Mouse (Mus musculus) limb, embryonic 12.5 days (tissue): Measurements from ENCODE around the gene Nptxr. TPM values are rescaled to one million over a fixed set of nuclear protein-coding genes. Genes with fewer than 3 reads are reported as not detected.
"Not testable (repeated sequence)": the region's sequence is repeated elsewhere in the genome, so short reads cannot be mapped to it uniquely, and the experiment has no call there.

ENCODE experiments used
- ATAC-seq: fragments of 200-750 bp; cut with Nextera tagmentation; 2 replicates; pipeline ENCODE4 v1.8.0; 2017; ENCODE audit warnings: low read depth, moderate TSS enrichment; ENCODE audit not compliant: insufficient number of reproducible peaks, insufficient read depth, low FRiP score, low TSS enrichment
- H3K27ac ChIP-seq: fragments of 300-500 bp; sonication (generic); 2 replicates; pipeline ENCODE4 v1.5.1; 2016; ENCODE audit warnings: mild to moderate bottlenecking, moderate library complexity
- H3K27me3 ChIP-seq: fragments of 300-500 bp; sonication (generic); 2 replicates; pipeline ENCODE4 v1.6.1; 2016; ENCODE audit warnings: mild to moderate bottlenecking, moderate library complexity
- H3K36me3 ChIP-seq: fragments of 300-500 bp; sonication (generic); 2 replicates; pipeline ENCODE4 v1.6.1; 2016; ENCODE audit warnings: mild to moderate bottlenecking, moderate library complexity
- H3K4me1 ChIP-seq: fragments of 300-500 bp; sonication (generic); replicated peaks from 2 replicates; pipeline ENCODE4 v1.6.1; 2016
- H3K4me2 ChIP-seq: fragments of 300-500 bp; sonication (generic); 2 replicates; pipeline ENCODE4 v1.6.1; 2016; ENCODE audit warnings: mild to moderate bottlenecking, moderate library complexity
- H3K4me3 ChIP-seq: fragments of 300-500 bp; sonication (generic); replicated peaks from 2 replicates; pipeline ENCODE4 v1.5.1; 2016; ENCODE audit warnings: mild to moderate bottlenecking
- H3K9ac ChIP-seq: fragments of 300-500 bp; sonication (generic); replicated peaks from 2 replicates; pipeline ENCODE4 v1.6.1; 2016; ENCODE audit warnings: mild to moderate bottlenecking, moderate library complexity
- H3K9me3 ChIP-seq: fragments of 300-500 bp; sonication (generic); 2 replicates; pipeline ENCODE4 v1.6.1; 2016; ENCODE audit warnings: mild to moderate bottlenecking, moderate library complexity
- WGBS: fragments of 180-500 bp; shearing (Covaris S2); methylation state at CpG from one replicate; pipeline ENCODE4 v1.1.7; 2016; 5-methylcytosine and 5-hydroxymethylcytosine counted together
- polyA plus RNA-seq: library from polyadenylated mRNA; unstranded; fragments of >200 nt; fragmentation: Nextera tagmentation; extraction: Ambion mirVana; gene quantifications from 2 replicates; pipeline ENCODE4 v1.2.1, GENCODE M21; 2016

Nptxr gene
- polyA plus RNA-seq, 1 experiment from 2014 or later = 2.0 TPM

DNA sequence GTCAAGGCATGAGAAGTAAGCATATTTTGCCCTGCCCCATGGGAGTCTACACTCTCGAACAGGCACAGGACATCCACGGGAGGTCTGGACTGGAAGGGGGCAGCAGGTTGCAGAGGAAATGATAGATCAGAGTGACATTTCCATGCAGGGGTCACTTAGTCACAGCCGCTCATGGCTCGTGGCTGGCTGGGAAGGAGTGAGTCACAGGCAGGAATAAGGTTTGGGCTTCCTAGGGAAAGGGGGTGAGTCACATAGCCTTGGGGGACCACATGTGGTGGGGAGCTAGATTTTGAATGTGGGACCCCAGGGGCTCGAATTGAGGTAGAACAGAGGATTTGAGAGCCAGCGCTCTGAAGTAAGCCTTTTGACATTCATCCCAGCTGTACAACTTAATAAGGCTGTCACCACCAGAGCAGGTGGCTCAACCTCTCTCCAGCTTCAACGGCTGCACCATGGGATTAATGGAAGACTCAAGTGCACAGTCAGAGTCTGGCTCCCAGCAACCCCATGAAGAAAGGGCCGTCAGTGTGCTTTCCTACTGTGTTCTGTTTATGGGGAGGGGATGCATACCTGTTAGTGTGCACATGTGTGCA lies 9.2 kb upstream of the Nptxr start:
- H3K4me3 ChIP-seq = no peak overlapping the region
- H3K36me3 ChIP-seq = no peaks in the 10 kb centered on the region
- peaks cover 36% of the 10 kb centered on the region for H3K27me3 ChIP-seq
- H3K4me1 ChIP-seq = no peaks in the 10 kb centered on the region; the same call in 1 of the 2 replicates
- no peak overlapping the region for H3K9ac ChIP-seq
- H3K27ac ChIP-seq = no peak overlapping the region
- H3K9me3 ChIP-seq = 0 out of 2 replicates have a peak, but pooled peaks cover 5% of the 10 kb centered on the region
- no peak overlapping the region for H3K4me2 ChIP-seq
- ATAC-seq = no peak
- 53% methylated on average over 8 of the region's 8 CpGs for WGBS

DNA sequence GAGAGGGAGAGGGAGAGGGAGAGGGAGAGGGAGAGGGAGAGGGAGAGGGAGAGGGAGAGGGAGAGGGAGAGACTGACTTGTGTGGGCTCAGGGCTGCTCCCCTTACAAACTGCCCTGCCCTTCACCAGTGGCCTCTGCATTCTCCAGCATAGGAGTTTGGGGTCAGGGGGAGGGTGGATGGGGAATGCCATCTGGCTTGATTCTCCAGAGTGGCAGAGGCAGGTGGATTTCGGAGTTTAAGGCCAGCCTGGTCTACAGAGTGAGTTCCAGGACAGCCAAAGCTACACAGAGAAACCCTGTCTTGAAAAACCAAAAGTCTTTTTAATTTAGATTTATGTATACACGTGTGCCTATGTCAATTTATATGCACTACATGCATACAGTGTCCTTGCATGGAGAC lies 8.3 kb upstream of the Nptxr start:
- 76% methylated on average over 2 of the region's 2 CpGs for WGBS
- not testable (repeated sequence) for H3K27ac ChIP-seq, H3K9me3 ChIP-seq, H3K4me1 ChIP-seq, H3K4me2 ChIP-seq, H3K9ac ChIP-seq, H3K4me3 ChIP-seq, H3K36me3 ChIP-seq, ATAC-seq
- H3K27me3 ChIP-seq = peaks cover 40% of the 10 kb centered on the region

GRCm38 (mm10) chr15:79810997-79811396 lies 6.4 kb upstream of the Nptxr start:
- H3K27ac ChIP-seq = no peak overlapping the region
- H3K4me2 ChIP-seq = no peak overlapping the region
- H3K27me3 ChIP-seq = peaks cover 58% of the 10 kb centered on the region
- H3K36me3 ChIP-seq = no peaks in the 10 kb centered on the region
- H3K4me3 ChIP-seq = no peak overlapping the region
- no peaks in the 10 kb centered on the region; the same call in 1 of the 2 replicates for H3K4me1 ChIP-seq
- ATAC-seq = no peak
- no peak overlapping the region for H3K9ac ChIP-seq
- 71% methylated on average over 4 of the region's 4 CpGs for WGBS
- no peaks in the 10 kb centered on the region for H3K9me3 ChIP-seq

- no peak overlapping the region for H3K9ac ChIP-seq
- no peak for ATAC-seq
- 63% methylated on average over 3 of the region's 3 CpGs for WGBS
- no peaks in the 10 kb centered on the region; the same call in 1 of the 2 replicates for H3K4me1 ChIP-seq
- no peaks in the 10 kb centered on the region for H3K36me3 ChIP-seq
- no peak overlapping the region for H3K4me3 ChIP-seq
- no peaks in the 10 kb centered on the region for H3K9me3 ChIP-seq
- peaks cover 67% of the 10 kb centered on the region for H3K27me3 ChIP-seq
- H3K4me2 ChIP-seq = no peak overlapping the region
- H3K27ac ChIP-seq = no peak overlapping the region
Observed at GRCm38 (mm10) chr15:79810061-79810460, 5.5 kb upstream of the Nptxr start.

DNA sequence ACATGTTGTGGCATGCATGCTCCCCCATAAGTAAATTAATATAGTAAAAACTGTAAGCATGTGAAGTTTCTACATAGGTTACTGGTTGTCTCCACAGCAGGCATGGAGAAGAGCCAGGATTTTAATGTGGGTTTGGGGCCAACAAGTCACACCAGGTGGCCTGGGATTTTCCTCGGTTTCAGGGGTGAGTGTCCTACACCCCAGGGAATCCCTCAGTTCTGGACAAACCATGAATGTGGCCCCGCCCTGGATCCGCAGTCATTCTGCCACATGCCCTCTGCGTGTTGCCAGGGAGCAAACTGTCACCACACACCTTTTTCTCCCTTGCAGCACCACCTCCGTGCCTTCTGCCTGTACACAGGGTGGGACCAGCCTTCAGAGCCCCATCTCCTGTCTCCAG lies 4.1 kb upstream of the Nptxr start:
- no peak overlapping the region for H3K4me3 ChIP-seq
- peaks cover 8% of the 10 kb centered on the region for H3K4me1 ChIP-seq
- ATAC-seq = no peak
- peaks cover 78% of the 10 kb centered on the region for H3K27me3 ChIP-seq
- no peak overlapping the region for H3K4me2 ChIP-seq
- no peak overlapping the region for H3K9ac ChIP-seq
- H3K9me3 ChIP-seq = no peaks in the 10 kb centered on the region
- H3K27ac ChIP-seq = no peak overlapping the region
- 61% methylated on average over 5 of the region's 5 CpGs for WGBS
- no peaks in the 10 kb centered on the region for H3K36me3 ChIP-seq

- no peak for ATAC-seq
- Histone ChIP-seq H3K27ac (no peak overlapping the region), H3K36me3 (no peaks in the 10 kb centered on the region), H3K4me1 (peaks cover 9% of the 10 kb centered on the region), H3K9ac (no peak overlapping the region), H3K4me3 (no peak overlapping the region), H3K27me3 (peaks cover 83% of the 10 kb centered on the region), H3K4me2 (no peak overlapping the region), H3K9me3 (no peaks in the 10 kb centered on the region)
- 34% methylated on average over 5 of the region's 5 CpGs for WGBS
Observed at GRCm38 (mm10) chr15:79808114-79808513, 3.5 kb upstream of the Nptxr start.

DNA sequence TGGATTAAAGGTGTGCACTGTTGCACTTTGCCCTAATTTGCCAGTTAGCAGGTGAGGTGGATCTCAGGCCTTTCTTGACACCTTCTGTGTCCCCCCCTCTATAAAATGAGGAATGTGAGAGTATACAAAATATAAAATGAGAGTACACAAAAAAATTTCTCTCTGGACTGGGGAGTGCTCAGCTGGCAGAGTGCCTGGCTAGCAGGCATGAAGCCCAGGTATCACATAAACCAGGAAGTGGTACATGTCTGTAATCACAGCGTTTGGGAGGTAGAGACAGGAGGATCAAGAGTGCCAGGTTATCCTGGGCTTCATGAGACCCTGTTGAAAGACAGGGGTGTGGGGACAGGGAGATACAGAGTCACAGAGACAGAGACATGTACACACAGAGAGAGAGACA lies 2.5 kb upstream of the Nptxr start:
- ATAC-seq = no peak
- H3K4me2 ChIP-seq = no peak overlapping the region
- no peak overlapping the region for H3K27ac ChIP-seq
- H3K4me1 ChIP-seq = peaks cover 9% of the 10 kb centered on the region
- H3K9ac ChIP-seq = no peak overlapping the region
- no peak overlapping the region for H3K4me3 ChIP-seq
- no peaks in the 10 kb centered on the region for H3K36me3 ChIP-seq
- peaks cover 90% of the 10 kb centered on the region for H3K27me3 ChIP-seq
- no peaks in the 10 kb centered on the region for H3K9me3 ChIP-seq
- WGBS = 36% methylated on average over 1 of the region's 1 CpGs

- H3K9me3 ChIP-seq = no peaks in the 10 kb centered on the region
- H3K9ac ChIP-seq = no peak overlapping the region
- H3K36me3 ChIP-seq = no peaks in the 10 kb centered on the region
- H3K27me3 ChIP-seq = peaks cover 92% of the 10 kb centered on the region
- ATAC-seq = no peak
- H3K27ac ChIP-seq = no peak overlapping the region
- peak overlapping the region; percentile 65 for H3K4me3 ChIP-seq
- H3K4me1 ChIP-seq = peaks cover 9% of the 10 kb centered on the region
- peak overlapping the region; percentile 93; the same call in 1 of the 2 replicates for H3K4me2 ChIP-seq
- 21% methylated on average over 8 of the region's 8 CpGs for WGBS
Observed at GRCm38 (mm10) chr15:79805246-79805645, 680 bp upstream of the Nptxr start.

GRCm38 (mm10) chr15:79803533-79804351 lies 824 bp downstream of the Nptxr start:
- Histone ChIP-seq H3K4me3 (peak overlapping the region; percentile 65), H3K27me3 (peaks cover 84% of the 10 kb centered on the region), H3K4me2 (peak overlapping the region; percentile 93), H3K27ac (no peak overlapping the region), H3K9me3 (no peaks in the 10 kb centered on the region), H3K4me1 (peaks cover 9% of the 10 kb centered on the region), H3K36me3 (no peaks in the 10 kb centered on the region), H3K9ac (peak overlapping the region; percentile 66)
- no peak for ATAC-seq
- WGBS = 5% methylated on average over 81 of the region's 81 CpGs

- no peak overlapping the region for H3K4me3 ChIP-seq
- no peak for ATAC-seq
- 62% methylated on average over 4 of the region's 4 CpGs for WGBS
- H3K4me1 ChIP-seq = peaks cover 9% of the 10 kb centered on the region
- H3K9me3 ChIP-seq = no peaks in the 10 kb centered on the region
- no peak overlapping the region for H3K27ac ChIP-seq
- peaks cover 79% of the 10 kb centered on the region for H3K27me3 ChIP-seq
- no peaks in the 10 kb centered on the region for H3K36me3 ChIP-seq
- H3K9ac ChIP-seq = no peak overlapping the region
- H3K4me2 ChIP-seq = no peak overlapping the region
Observed at GRCm38 (mm10) chr15:79802304-79802703, 2.3 kb downstream of the Nptxr start.

GRCm38 (mm10) chr15:79801646-79802045 lies 2.9 kb downstream of the Nptxr start:
- ATAC-seq = no peak
- Histone ChIP-seq H3K9me3 (no peaks in the 10 kb centered on the region), H3K9ac (no peak overlapping the region), H3K4me2 (no peak overlapping the region), H3K36me3 (no peaks in the 10 kb centered on the region), H3K27ac (no peak overlapping the region), H3K27me3 (peaks cover 72% of the 10 kb centered on the region), H3K4me1 (peaks cover 9% of the 10 kb centered on the region), H3K4me3 (no peak overlapping the region)
- 69% methylated on average over 2 of the region's 2 CpGs for WGBS
